7 mouse cellular contexts compared by ENCODE assay signal in the genomic region with DNA sequence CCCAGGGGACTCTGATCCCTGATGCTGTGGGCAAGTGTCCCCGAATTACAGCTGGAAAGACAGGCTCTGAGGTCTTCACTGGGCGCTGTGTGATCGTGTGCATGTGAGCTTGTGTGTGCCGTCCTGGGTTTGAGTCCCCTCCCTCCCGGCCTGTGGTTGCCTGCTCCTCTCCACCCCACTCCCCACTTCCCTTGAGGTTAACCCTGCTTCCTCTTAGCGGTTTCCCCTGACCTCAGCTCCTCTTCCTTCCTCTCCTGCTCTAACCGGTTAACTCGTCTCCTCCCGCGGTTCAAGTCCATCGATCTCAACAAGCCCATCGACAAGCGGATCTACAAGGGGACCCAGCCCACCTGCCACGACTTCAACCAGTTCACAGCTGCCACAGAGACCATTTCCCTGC. TPM values are rescaled to one million over a fixed set of nuclear protein-coding genes. Genes with fewer than 3 reads are reported as not detected.
DNase-seq lines count a peak whose midpoint lies in the region; ATAC-seq and TF ChIP-seq lines count a peak whose summit lies in the region.

No protein-coding gene starts in this region.

- peak; percentile 46 to 65 for DNase-seq in CD8-positive naive resting alpha-beta T cell, adult 2 months (ENCODE audit: low read depth in 2 of 2, low spot score in 2 of 2)
- peak; percentile 21 for DNase-seq in heart, postnatal 4 days
- DNase-seq in liver, postnatal 0 days: peak; percentile 76
- peak; percentile 74 to 88 for DNase-seq in spleen, adult 2 months (ENCODE audit: low read depth in 1 of 2, low spot score in 2 of 2)
- DNase-seq in embryo, embryonic 10 days (ENCODE audit: low spot score): no peak
- DNase-seq in frontal cortex, postnatal 14 days (ENCODE audit: low spot score in 2 of 2): no peak

- peaks cover 39% of the 10 kb centered on the region for H3K27me3 ChIP-seq in liver, postnatal 0 days (ENCODE audit: insufficient read depth, low read length)
- H3K27me3 ChIP-seq in spleen, adult 2 months (ENCODE audit: control insufficient read depth, insufficient read depth, low read length): peaks cover 21% of the 10 kb centered on the region

- no peak for TF ChIP-seq CTCF in liver, postnatal 0 days (IDR thresholded peaks at IDR 0.05; ENCODE audit: low read depth)
- no peak for TF ChIP-seq CTCF in spleen, adult 2 months (IDR thresholded peaks at IDR 0.05; ENCODE audit: extremely low read depth, insufficient read depth, insufficient read length, insufficient replicate concordance)

- WGBS in liver, postnatal 0 days (ENCODE audit: insufficient replicate concordance): 30% methylated on average over 14 of the region's 14 CpGs
- 3% methylated on average over 14 of the region's 14 CpGs for WGBS in spleen, adult 2 months

- H3K36me3 ChIP-seq in liver, postnatal 0 days (replicated peaks; ENCODE audit: insufficient read depth, low read length): peaks cover 17% of the 10 kb centered on the region
- H3K36me3 ChIP-seq in spleen, adult 2 months (ENCODE audit: control insufficient read depth, insufficient read depth, low read length): no peaks in the 10 kb centered on the region

- no peak for ATAC-seq in liver, postnatal 0 days

- no peak for TF ChIP-seq POLR2A in spleen, adult 2 months (IDR thresholded peaks at IDR 0.05; ENCODE audit: low read depth, low read length)

- H3K9ac ChIP-seq in liver, postnatal 0 days (replicated peaks): no peak overlapping the region

- H3K4me2 ChIP-seq in liver, postnatal 0 days (ENCODE audit: low read depth, low read length): peak overlapping the region; percentile 90

- H3K4me3 ChIP-seq in brown adipose tissue, adult 24 weeks (ENCODE audit: insufficient read depth, low read depth, low read length): peak overlapping the region; percentile 66; the same call in 1 of the 2 replicates
- peak overlapping the region; percentile 72; the same call in 1 of the 2 replicates for H3K4me3 ChIP-seq in liver, postnatal 0 days (ENCODE audit: low read depth, low read length)
- H3K4me3 ChIP-seq in spleen, adult 2 months (ENCODE audit: extremely low read depth, insufficient read depth, insufficient read length): no peak overlapping the region

- no peak overlapping the region for H3K27ac ChIP-seq in brown adipose tissue, adult 24 weeks (replicated peaks; ENCODE audit: low read depth, low read length)
- peak overlapping the region; percentile 16; the same call in 1 of the 2 replicates for H3K27ac ChIP-seq in liver, postnatal 0 days (ENCODE audit: low read depth)
- H3K27ac ChIP-seq in spleen, adult 2 months (ENCODE audit: insufficient read depth, low read length): no peak overlapping the region

- no peaks in the 10 kb centered on the region for H3K9me3 ChIP-seq in liver, postnatal 0 days (ENCODE audit: low read length)

- peaks cover 4% of the 10 kb centered on the region; the same call in 1 of the 2 replicates for H3K4me1 ChIP-seq in brown adipose tissue, adult 24 weeks (ENCODE audit: control insufficient read depth, insufficient read depth, insufficient read length, low read length)
- peaks cover 28% of the 10 kb centered on the region for H3K4me1 ChIP-seq in liver, postnatal 0 days (ENCODE audit: insufficient read depth)
- H3K4me1 ChIP-seq in spleen, adult 2 months (ENCODE audit: control insufficient read depth, insufficient read depth, insufficient read length): peaks cover 19% of the 10 kb centered on the region

- TF ChIP-seq EP300 in liver, postnatal 0 days (IDR thresholded peaks at IDR 0.05; ENCODE audit: low read depth): peak; percentile 46; the same call in 1 of the 2 replicates

RNA-seq across cellular contexts. Expression of a gene that starts 1.7 kb away (rescaled TPM):
- polyA plus RNA-seq in brown adipose tissue, adult 24 weeks (2012; ENCODE audit: insufficient read depth, insufficient read length, missing spikeins): 9.6 and 12.0 TPM in 2 replicates
- 10 to 100 TPM; 60.3 to 62.9 TPM for total RNA-seq in heart, postnatal 4 days (2021)
- polyA plus RNA-seq in liver, postnatal 0 days (2015; fragmentation: Nextera tagmentation; extraction: Ambion mirVana): 3.2 and 4.6 TPM in 2 replicates
- polyA plus RNA-seq in spleen, adult 2 months (2012; rRNA removed): 26.6 and 31.9 TPM in 2 replicates

RNA-seq across cellular contexts. Expression of a gene that starts 5.9 kb away (rescaled TPM):
- 50.7 and 72.5 TPM in 2 replicates for polyA plus RNA-seq in brown adipose tissue, adult 24 weeks (2012; ENCODE audit: insufficient read depth, insufficient read length, missing spikeins)
- 100 to 1,000 TPM; 188 to 201 TPM for total RNA-seq in heart, postnatal 4 days (2021)
- 14.2 and 17.6 TPM in 2 replicates for polyA plus RNA-seq in liver, postnatal 0 days (2015; fragmentation: Nextera tagmentation; extraction: Ambion mirVana)
- 175 and 182 TPM in 2 replicates for polyA plus RNA-seq in spleen, adult 2 months (2012; rRNA removed)

RNA-seq across cellular contexts. Expression of a gene that starts 16.6 kb away (rescaled TPM):
- polyA plus RNA-seq in brown adipose tissue, adult 24 weeks (2012; ENCODE audit: insufficient read depth, insufficient read length, missing spikeins): 6.2 and 7.1 TPM in 2 replicates
- total RNA-seq in heart, postnatal 4 days (2021): 10 to 100 TPM; 10.3 to 10.4 TPM
- polyA plus RNA-seq in liver, postnatal 0 days (2015; fragmentation: Nextera tagmentation; extraction: Ambion mirVana): 0.78 and 0.82 TPM in 2 replicates
- polyA plus RNA-seq in spleen, adult 2 months (2012; rRNA removed): 9.1 and 9.8 TPM in 2 replicates

RNA-seq across cellular contexts. Expression of a gene that starts 23.3 kb away (rescaled TPM):
- not detected in 2 replicates for polyA plus RNA-seq in brown adipose tissue, adult 24 weeks (2012; ENCODE audit: insufficient read depth, insufficient read length, missing spikeins)
- not detected for total RNA-seq in heart, postnatal 4 days (2021)
- not detected in 2 replicates for polyA plus RNA-seq in liver, postnatal 0 days (2015; fragmentation: Nextera tagmentation; extraction: Ambion mirVana)
- polyA plus RNA-seq in spleen, adult 2 months (2012; rRNA removed): 0.06 TPM in 1 of 2 replicates, not detected in the other

RNA-seq across cellular contexts. Expression of a gene that starts 40.4 kb away (rescaled TPM):
- polyA plus RNA-seq in brown adipose tissue, adult 24 weeks (2012; ENCODE audit: insufficient read depth, insufficient read length, missing spikeins): not detected in 2 replicates
- total RNA-seq in heart, postnatal 4 days (2021): under 1 TPM; 0.33 to 0.56 TPM
- 0.17 TPM in 1 of 2 replicates, not detected in the other for polyA plus RNA-seq in liver, postnatal 0 days (2015; fragmentation: Nextera tagmentation; extraction: Ambion mirVana)
- 0.02 TPM in 1 of 2 replicates, not detected in the other for polyA plus RNA-seq in spleen, adult 2 months (2012; rRNA removed)

Comparison
In these comparisons a context has a peak if more than half of its experiments do, and no peak if none do; other contexts are left out.
1. DNase-seq: peak in CD8-positive naive resting alpha-beta T cell, adult 2 months (2 of 2), heart, postnatal 4 days (single experiment), liver, postnatal 0 days (single experiment) and spleen, adult 2 months (2 of 2); none in embryo, embryonic 10 days (single experiment) and frontal cortex, postnatal 14 days (0 of 2).